13 mouse cellular contexts compared by ENCODE assay signal in genomic region chr10:59781205-59781931, GRCm38 (mm10).
DNase-seq lines count a peak whose midpoint lies in the region; ATAC-seq and TF ChIP-seq lines count a peak whose summit lies in the region.
"Had no signal": no experiment of that assay in that cellular context is flagged by ENCODE, and none has a peak within 500 bp of the region (broad histone marks: within the 10 kb centered on the region; RNA-seq: fewer than 3 reads in every experiment).

No protein-coding gene starts in this region.

- peak; percentile 25 for DNase-seq in kidney, postnatal 0 days (ENCODE audit: low spot score)
- no peak for DNase-seq in embryonic facial prominence, embryonic 14.5 days (ENCODE audit: low spot score)
- peak; percentile 50 for DNase-seq in midbrain, postnatal 0 days (ENCODE audit: low spot score)
- no peak for DNase-seq in cerebellum, postnatal 4 days (ENCODE audit: low spot score in 2 of 2)
- DNase-seq in cerebellum, adult 11-12 months, result no peak
- no peak for DNase-seq in thymus, adult 18-20 months
- DNase-seq: cerebellum, postnatal 25 days; right cerebral cortex, postnatal 14 days; thymus, postnatal 14 days had no signal

- H3K36me3 ChIP-seq in kidney, postnatal 0 days (ENCODE audit: insufficient read depth, low read length), result no peaks in the 10 kb centered on the region
- no peaks in the 10 kb centered on the region for H3K36me3 ChIP-seq in kidney, embryonic 14.5 days (ENCODE audit: control insufficient read depth, insufficient read depth, low read length)
- peaks cover 3% of the 10 kb centered on the region; the same call in 1 of the 2 replicates for H3K36me3 ChIP-seq in embryonic facial prominence, embryonic 14.5 days (ENCODE audit: control insufficient read depth, insufficient read depth, low read length)
- H3K36me3 ChIP-seq in hindbrain, embryonic 15.5 days, result no peaks in the 10 kb centered on the region
- no peaks in the 10 kb centered on the region for H3K36me3 ChIP-seq in midbrain, postnatal 0 days (ENCODE audit: insufficient read depth, low read length)
- H3K36me3 ChIP-seq: lung, embryonic 15.5 days had no signal

- no peak overlapping the region for H3K27ac ChIP-seq in kidney, postnatal 0 days
- no peak overlapping the region for H3K27ac ChIP-seq in kidney, embryonic 14.5 days (ENCODE audit: low read depth, low read length)
- no peak overlapping the region for H3K27ac ChIP-seq in embryonic facial prominence, embryonic 14.5 days (replicated peaks; ENCODE audit: low read depth, low read length)
- H3K27ac ChIP-seq in hindbrain, embryonic 15.5 days (replicated peaks), result peak overlapping the region; percentile 17
- no peak overlapping the region for H3K27ac ChIP-seq in midbrain, postnatal 0 days (ENCODE audit: low read depth, low read length)
- H3K27ac ChIP-seq: lung, embryonic 15.5 days had no signal

- H3K27me3 ChIP-seq in kidney, postnatal 0 days (ENCODE audit: insufficient read depth, low read length), result no peaks in the 10 kb centered on the region
- H3K27me3 ChIP-seq in kidney, embryonic 14.5 days (ENCODE audit: control insufficient read depth, insufficient read depth, low read length), result no peaks in the 10 kb centered on the region
- H3K27me3 ChIP-seq in embryonic facial prominence, embryonic 14.5 days (replicated peaks; ENCODE audit: control insufficient read depth, insufficient read depth, low read length), result no peaks in the 10 kb centered on the region
- no peaks in the 10 kb centered on the region for H3K27me3 ChIP-seq in hindbrain, embryonic 15.5 days
- H3K27me3 ChIP-seq in midbrain, postnatal 0 days (ENCODE audit: insufficient read depth, low read length), result no peaks in the 10 kb centered on the region
- H3K27me3 ChIP-seq: lung, embryonic 15.5 days had no signal

- WGBS in kidney, postnatal 0 days, result 80% methylated on average over 7 of the region's 7 CpGs
- WGBS in kidney, embryonic 14.5 days, result 78% methylated on average over 7 of the region's 7 CpGs
- WGBS in embryonic facial prominence, embryonic 14.5 days, result 54% methylated on average over 7 of the region's 7 CpGs
- 62% methylated on average over 7 of the region's 7 CpGs for WGBS in hindbrain, embryonic 15.5 days
- WGBS in midbrain, postnatal 0 days, result 36% methylated on average over 7 of the region's 7 CpGs

- no peak overlapping the region for H3K9ac ChIP-seq in kidney, postnatal 0 days (ENCODE audit: low read depth, low read length)
- no peak overlapping the region for H3K9ac ChIP-seq in kidney, embryonic 14.5 days (ENCODE audit: low read depth, low read length)
- no peak overlapping the region for H3K9ac ChIP-seq in embryonic facial prominence, embryonic 14.5 days (ENCODE audit: low read depth, low read length)
- H3K9ac ChIP-seq in hindbrain, embryonic 15.5 days, result no peak overlapping the region
- H3K9ac ChIP-seq in midbrain, postnatal 0 days (replicated peaks; ENCODE audit: low read length, poor library complexity, severe bottlenecking), result no peak overlapping the region
- H3K9ac ChIP-seq: lung, embryonic 15.5 days had no signal

- no peak for ATAC-seq in kidney, postnatal 0 days (replicated peaks; ENCODE audit: low FRiP score, low read depth)
- ATAC-seq in kidney, embryonic 14.5 days (ENCODE audit: low FRiP score, low TSS enrichment), result no peak
- 0 out of 2 replicates have a peak, but pooled peaks have one; percentile 60 for ATAC-seq in embryonic facial prominence, embryonic 14.5 days (ENCODE audit: low read depth)
- ATAC-seq in hindbrain, embryonic 15.5 days (ENCODE audit: low FRiP score, low read depth), result no peak
- peak; percentile 80; the same call in 1 of the 2 replicates for ATAC-seq in midbrain, postnatal 0 days (ENCODE audit: low FRiP score)
- ATAC-seq: CD4-positive, CD25-positive, alpha-beta regulatory T cell, adult 4 months had no signal

- H3K4me3 ChIP-seq in kidney, postnatal 0 days (replicated peaks; ENCODE audit: low read depth, low read length), result no peak overlapping the region
- H3K4me3 ChIP-seq in kidney, embryonic 14.5 days (ENCODE audit: low read length), result no peak overlapping the region
- H3K4me3 ChIP-seq in embryonic facial prominence, embryonic 14.5 days (ENCODE audit: low read depth, low read length), result no peak overlapping the region
- H3K4me3 ChIP-seq in hindbrain, embryonic 15.5 days, result no peak overlapping the region
- no peak overlapping the region for H3K4me3 ChIP-seq in midbrain, postnatal 0 days (ENCODE audit: low read depth, low read length)
- H3K4me3 ChIP-seq: lung, embryonic 15.5 days had no signal

- H3K4me2 ChIP-seq in kidney, postnatal 0 days (ENCODE audit: low read length), result no peak overlapping the region
- no peak overlapping the region for H3K4me2 ChIP-seq in kidney, embryonic 14.5 days (replicated peaks; ENCODE audit: low read depth, low read length)
- no peak overlapping the region for H3K4me2 ChIP-seq in embryonic facial prominence, embryonic 14.5 days (ENCODE audit: low read depth, low read length)
- H3K4me2 ChIP-seq in hindbrain, embryonic 15.5 days, result no peak overlapping the region
- H3K4me2 ChIP-seq in midbrain, postnatal 0 days (ENCODE audit: low read depth, low read length, poor library complexity, severe bottlenecking), result no peak overlapping the region
- H3K4me2 ChIP-seq: lung, embryonic 15.5 days had no signal

- peak; percentile 45; the same call in 1 of the 2 replicates for TF ChIP-seq CTCF in kidney, postnatal 0 days (IDR thresholded peaks at IDR 0.05; ENCODE audit: low read depth)
- TF ChIP-seq CTCF in midbrain, postnatal 0 days (IDR thresholded peaks at IDR 0.05), result peak; percentile 65

- no peaks in the 10 kb centered on the region for H3K9me3 ChIP-seq in kidney, postnatal 0 days (replicated peaks; ENCODE audit: low read length)
- no peaks in the 10 kb centered on the region for H3K9me3 ChIP-seq in kidney, embryonic 14.5 days (ENCODE audit: control insufficient read depth, low read length)
- no peaks in the 10 kb centered on the region for H3K9me3 ChIP-seq in embryonic facial prominence, embryonic 14.5 days (ENCODE audit: control insufficient read depth, low read length)
- no peaks in the 10 kb centered on the region for H3K9me3 ChIP-seq in hindbrain, embryonic 15.5 days
- H3K9me3 ChIP-seq in midbrain, postnatal 0 days (ENCODE audit: low read length), result no peaks in the 10 kb centered on the region
- H3K9me3 ChIP-seq: lung, embryonic 15.5 days had no signal

- no peaks in the 10 kb centered on the region for H3K4me1 ChIP-seq in kidney, postnatal 0 days (replicated peaks; ENCODE audit: insufficient read depth, low read length)
- H3K4me1 ChIP-seq in kidney, embryonic 14.5 days (ENCODE audit: control insufficient read depth, insufficient read depth, low read length), result peaks cover 13% of the 10 kb centered on the region
- H3K4me1 ChIP-seq in embryonic facial prominence, embryonic 14.5 days (ENCODE audit: control insufficient read depth, insufficient read depth, low read length), result no peaks in the 10 kb centered on the region
- peaks cover 37% of the 10 kb centered on the region for H3K4me1 ChIP-seq in hindbrain, embryonic 15.5 days (replicated peaks)
- H3K4me1 ChIP-seq in midbrain, postnatal 0 days (ENCODE audit: insufficient read depth, low read length), result no peaks in the 10 kb centered on the region
- H3K4me1 ChIP-seq: lung, embryonic 15.5 days had no signal

Comparison
In these comparisons a context has a peak if more than half of its experiments do, and no peak if none do; other contexts are left out.
1. ATAC-seq: peak in embryonic facial prominence, embryonic 14.5 days (single experiment) and midbrain, postnatal 0 days (single experiment); none in kidney, postnatal 0 days (single experiment), kidney, embryonic 14.5 days (single experiment) and hindbrain, embryonic 15.5 days (single experiment).
2. DNase-seq: peak in kidney, postnatal 0 days (single experiment) and midbrain, postnatal 0 days (single experiment); none in embryonic facial prominence, embryonic 14.5 days (single experiment), cerebellum, postnatal 4 days (0 of 2), cerebellum, adult 11-12 months (single experiment) and thymus, adult 18-20 months (0 of 2).